Mouse (Mus musculus): Measurements from ENCODE around the gene Fam118b. TPM values are rescaled to one million over a fixed set of nuclear protein-coding genes. Genes with fewer than 3 reads are reported as not detected.
A peak's percentile ranks its signal among the peaks of the same experiment; 100 is the strongest.

The Fam118b gene
- polyA plus RNA-seq (2012; fragmentation: generic; extraction: Trizol): 19.8 TPM
- long read RNA-seq, experiment 1, transcript Fam118b-201 (8 exons, 1,860 nt): major isoform, 11 of 30 reads
- long read RNA-seq, experiment 1, partial matches to known transcripts: 5 of 30 reads
- long read RNA-seq, experiment 1, other reads (novel, unspliced or antisense): 12 of 30 reads
- long read RNA-seq, experiment 2, transcript Fam118b-201 (8 exons, 1,860 nt): major isoform, 65 of 101 reads
- long read RNA-seq, experiment 2, transcript Fam118b-202 (7 exons, 1,662 nt): minor isoform, 8 of 101 reads
- long read RNA-seq, experiment 2, partial matches to known transcripts: 0 of 101 reads
- long read RNA-seq, experiment 2, other reads (novel, unspliced or antisense): 28 of 101 reads

GRCm38 (mm10) chr9:35267146-35267975 lies at the start of gene Fam118b, which contains the start of gene Rpusd4:
Fam118b (minus strand) TSS chr9:35267805.
Rpusd4 (plus strand) TSS chr9:35267865.
- peaks cover 9% of the 10 kb centered on the region for H3K79me3 ChIP-seq (ENCODE audit: low read depth)
- TF ChIP-seq MAX (IDR thresholded peaks at IDR 0.05): peak; percentile 55
- TF ChIP-seq MYOD1 (IDR thresholded peaks at IDR 0.05; ENCODE audit: control insufficient read depth, insufficient read length, low read depth): no peak
- TF ChIP-seq MYOG (IDR thresholded peaks at IDR 0.05; ENCODE audit: control insufficient read depth, extremely low read depth, insufficient read length): no peak
- no peak for TF ChIP-seq FOSL1 (IDR thresholded peaks at IDR 0.05; ENCODE audit: insufficient read depth, low read length, poor library complexity, severe bottlenecking)
- no peak for TF ChIP-seq CEBPB (IDR thresholded peaks at IDR 0.05; ENCODE audit: low read depth)
- peak; percentile 98 for TF ChIP-seq USF1 (IDR thresholded peaks at IDR 0.05; ENCODE audit: low read depth)
- TF ChIP-seq CTCF (IDR thresholded peaks at IDR 0.05; ENCODE audit: control insufficient read depth, insufficient read depth, insufficient read length): no peak
- H3ac ChIP-seq (ENCODE audit: control insufficient read depth, insufficient read length, low read depth): peak within 1 kb of the TSS; percentile 76
- peaks cover 54% of the 10 kb centered on the region for H3K79me2 ChIP-seq (ENCODE audit: control insufficient read depth, insufficient read depth)
- no peaks in the 10 kb centered on the region for H3K27me3 ChIP-seq (ENCODE audit: control insufficient read depth, insufficient read depth, insufficient read length)
- H3K4me3 ChIP-seq (ENCODE audit: insufficient read depth, poor library complexity, severe bottlenecking): peak within 1 kb of the TSS; percentile 85
- H3K36me3 ChIP-seq (ENCODE audit: control insufficient read depth, insufficient read depth): peaks cover 17% of the 10 kb centered on the region

GRCm38 (mm10) chr9:35316771-35317211 lies 49.2 kb upstream of the Fam118b start:
- TF ChIP-seq MYOG (IDR thresholded peaks at IDR 0.05; ENCODE audit: control insufficient read depth, extremely low read depth, insufficient read length) (no peak), MYOD1 (IDR thresholded peaks at IDR 0.05; ENCODE audit: control insufficient read depth, insufficient read length, low read depth) (no peak), CEBPB (IDR thresholded peaks at IDR 0.05; ENCODE audit: low read depth) (no peak)
- Histone ChIP-seq H3K79me2 (ENCODE audit: control insufficient read depth, insufficient read depth) (no peaks in the 10 kb centered on the region), H3K4me3 (ENCODE audit: insufficient read depth, poor library complexity, severe bottlenecking) (no peak overlapping the region), H3K79me3 (ENCODE audit: low read depth) (no peaks in the 10 kb centered on the region), H3K36me3 (ENCODE audit: control insufficient read depth, insufficient read depth) (no peaks in the 10 kb centered on the region), H3ac (ENCODE audit: control insufficient read depth, insufficient read length, low read depth) (no peak overlapping the region), H3K27me3 (ENCODE audit: control insufficient read depth, insufficient read depth, insufficient read length) (no peaks in the 10 kb centered on the region)

GRCm38 (mm10) chr9:35314254-35314653 lies 46.6 kb upstream of the Fam118b start:
- Histone ChIP-seq H3K79me2 (ENCODE audit: control insufficient read depth, insufficient read depth) (no peaks in the 10 kb centered on the region), H3K27me3 (ENCODE audit: control insufficient read depth, insufficient read depth, insufficient read length) (no peaks in the 10 kb centered on the region), H3K36me3 (ENCODE audit: control insufficient read depth, insufficient read depth) (no peaks in the 10 kb centered on the region), H3K4me3 (ENCODE audit: insufficient read depth, poor library complexity, severe bottlenecking) (no peak overlapping the region), H3K79me3 (ENCODE audit: low read depth) (no peaks in the 10 kb centered on the region), H3ac (ENCODE audit: control insufficient read depth, insufficient read length, low read depth) (no peak overlapping the region)
- TF ChIP-seq FOSL1 (IDR thresholded peaks at IDR 0.05; ENCODE audit: insufficient read depth, low read length, poor library complexity, severe bottlenecking) (no peak), MYOD1 (IDR thresholded peaks at IDR 0.05; ENCODE audit: control insufficient read depth, insufficient read length, low read depth) (no peak), MAX (IDR thresholded peaks at IDR 0.05) (no peak), CTCF (IDR thresholded peaks at IDR 0.05; ENCODE audit: control insufficient read depth, insufficient read depth, insufficient read length) (no peak), USF1 (IDR thresholded peaks at IDR 0.05; ENCODE audit: low read depth) (no peak), CEBPB (IDR thresholded peaks at IDR 0.05; ENCODE audit: low read depth) (no peak)

DNA sequence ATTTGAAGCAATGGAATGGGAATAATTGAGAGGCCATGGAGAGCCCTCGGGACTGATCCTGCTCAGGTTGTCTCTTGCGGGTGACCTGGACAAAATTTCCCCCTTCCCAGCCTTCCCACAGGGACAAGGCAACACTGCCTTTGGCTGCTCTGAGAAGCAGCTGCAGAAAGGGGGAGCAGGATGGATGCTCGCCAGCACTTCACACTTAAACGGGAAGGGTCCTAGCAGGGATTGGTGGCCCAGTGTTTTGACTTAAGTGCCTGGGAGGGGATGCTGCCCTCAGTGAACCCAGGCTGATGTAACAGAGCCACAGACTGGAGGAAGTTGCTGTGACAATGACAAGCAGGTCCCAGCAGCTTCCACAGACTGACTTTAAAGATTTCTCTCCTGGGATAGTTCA lies 46.0 kb upstream of the Fam118b start:
- no peak for TF ChIP-seq CEBPB (IDR thresholded peaks at IDR 0.05; ENCODE audit: low read depth)
- no peak for TF ChIP-seq MYOG (IDR thresholded peaks at IDR 0.05; ENCODE audit: control insufficient read depth, extremely low read depth, insufficient read length)
- no peak for TF ChIP-seq MAX (IDR thresholded peaks at IDR 0.05)
- TF ChIP-seq CTCF (IDR thresholded peaks at IDR 0.05; ENCODE audit: control insufficient read depth, insufficient read depth, insufficient read length): no peak
- TF ChIP-seq FOSL1 (IDR thresholded peaks at IDR 0.05; ENCODE audit: insufficient read depth, low read length, poor library complexity, severe bottlenecking): no peak
- TF ChIP-seq USF1 (IDR thresholded peaks at IDR 0.05; ENCODE audit: low read depth): no peak
- no peak for TF ChIP-seq MYOD1 (IDR thresholded peaks at IDR 0.05; ENCODE audit: control insufficient read depth, insufficient read length, low read depth)
- H3K36me3 ChIP-seq (ENCODE audit: control insufficient read depth, insufficient read depth): no peaks in the 10 kb centered on the region
- H3K79me2 ChIP-seq (ENCODE audit: control insufficient read depth, insufficient read depth): no peaks in the 10 kb centered on the region
- H3ac ChIP-seq (ENCODE audit: control insufficient read depth, insufficient read length, low read depth): no peak overlapping the region
- H3K27me3 ChIP-seq (ENCODE audit: control insufficient read depth, insufficient read depth, insufficient read length): no peaks in the 10 kb centered on the region
- H3K4me3 ChIP-seq (ENCODE audit: insufficient read depth, poor library complexity, severe bottlenecking): no peak overlapping the region
- H3K79me3 ChIP-seq (ENCODE audit: low read depth): no peaks in the 10 kb centered on the region

GRCm38 (mm10) chr9:35312516-35312915 lies 44.9 kb upstream of the Fam118b start:
- Histone ChIP-seq H3K79me2 (ENCODE audit: control insufficient read depth, insufficient read depth) (no peaks in the 10 kb centered on the region), H3K4me3 (ENCODE audit: insufficient read depth, poor library complexity, severe bottlenecking) (no peak overlapping the region), H3ac (ENCODE audit: control insufficient read depth, insufficient read length, low read depth) (no peak overlapping the region), H3K79me3 (ENCODE audit: low read depth) (no peaks in the 10 kb centered on the region), H3K36me3 (ENCODE audit: control insufficient read depth, insufficient read depth) (no peaks in the 10 kb centered on the region), H3K27me3 (ENCODE audit: control insufficient read depth, insufficient read depth, insufficient read length) (no peaks in the 10 kb centered on the region)
- no peak for TF ChIP-seq MYOD1 (IDR thresholded peaks at IDR 0.05; ENCODE audit: control insufficient read depth, insufficient read length, low read depth)
- no peak for TF ChIP-seq CTCF (IDR thresholded peaks at IDR 0.05; ENCODE audit: control insufficient read depth, insufficient read depth, insufficient read length)
- no peak for TF ChIP-seq FOSL1 (IDR thresholded peaks at IDR 0.05; ENCODE audit: insufficient read depth, low read length, poor library complexity, severe bottlenecking)
- TF ChIP-seq MYOG (IDR thresholded peaks at IDR 0.05; ENCODE audit: control insufficient read depth, extremely low read depth, insufficient read length): no peak
- TF ChIP-seq MAX (IDR thresholded peaks at IDR 0.05): no peak
- TF ChIP-seq CEBPB (IDR thresholded peaks at IDR 0.05; ENCODE audit: low read depth): no peak
- no peak for TF ChIP-seq USF1 (IDR thresholded peaks at IDR 0.05; ENCODE audit: low read depth)

Data from C2C12 (cell line).